Mouse (Mus musculus) right cerebral cortex, postnatal 14 days (tissue): ENCODE data around the gene C130060K24Rik.

ENCODE experiments used
- DNase-seq: peaks from one replicate; pipeline ENCODE4 v3.0.0; 2022

The C130060K24Rik gene

GRCm38 (mm10) chr6:65380918-65381772, at the start of gene C130060K24Rik:
Gene C130060K24Rik (plus strand): TSS chr6:65381105.
- peak; percentile 5 for DNase-seq

GRCm38 (mm10) chr6:65334246-65334645, 46.7 kb upstream of the C130060K24Rik start:
- DNase-seq, result no peak

- DNase-seq, result no peak
These were observed 41.5 kb upstream of the C130060K24Rik start for GRCm38 (mm10) chr6:65339391-65339790.

GRCm38 (mm10) chr6:65341360-65341759, 39.5 kb upstream of the C130060K24Rik start:
- DNase-seq, result no peak

GRCm38 (mm10) chr6:65347736-65348135, 33.2 kb upstream of the C130060K24Rik start:
- DNase-seq, result no peak

- no peak for DNase-seq
These were observed 32.6 kb upstream of the C130060K24Rik start for GRCm38 (mm10) chr6:65348255-65348654.

GRCm38 (mm10) chr6:65351622-65352021, 29.3 kb upstream of the C130060K24Rik start:
- no peak for DNase-seq

- no peak for DNase-seq
These were observed 5.0 kb upstream of the C130060K24Rik start for GRCm38 (mm10) chr6:65375918-65376317.

- DNase-seq, result no peak
These were observed 41.0 kb downstream of the C130060K24Rik start for GRCm38 (mm10) chr6:65421888-65422287.

GRCm38 (mm10) chr6:65427065-65427464, 46.2 kb downstream of the C130060K24Rik start:
- peak; percentile 40 for DNase-seq

- no peak for DNase-seq
These were observed 52.3 kb downstream of the C130060K24Rik start for GRCm38 (mm10) chr6:65433159-65433558.

- DNase-seq, result no peak
These were observed 72.6 kb downstream of the C130060K24Rik start for GRCm38 (mm10) chr6:65453465-65453864.

GRCm38 (mm10) chr6:65465294-65465693, 84.4 kb downstream of the C130060K24Rik start:
- DNase-seq, result no peak

GRCm38 (mm10) chr6:65470320-65470719, 89.4 kb downstream of the C130060K24Rik start:
- no peak for DNase-seq

GRCm38 (mm10) chr6:65472455-65472854, 91.5 kb downstream of the C130060K24Rik start:
- DNase-seq, result no peak

- DNase-seq, result no peak
These were observed 117.9 kb downstream of the C130060K24Rik start for GRCm38 (mm10) chr6:65498786-65499185.
